Mouse (Mus musculus) liver, embryonic 14.5 days (tissue): Measurements from ENCODE around the gene Akr1b10.

Experiments used
- CTCF ChIP-seq: IDR thresholded peaks from 2 replicates; pipeline ENCODE4 v1.5.1; 2016; ENCODE audit warnings: antibody characterized with exemption, low read depth, control low read depth
- EP300 ChIP-seq: IDR thresholded peaks from 2 replicates; pipeline ENCODE4 v1.6.1; 2016; ENCODE audit warnings: antibody characterized with exemption, low read depth

DNA sequence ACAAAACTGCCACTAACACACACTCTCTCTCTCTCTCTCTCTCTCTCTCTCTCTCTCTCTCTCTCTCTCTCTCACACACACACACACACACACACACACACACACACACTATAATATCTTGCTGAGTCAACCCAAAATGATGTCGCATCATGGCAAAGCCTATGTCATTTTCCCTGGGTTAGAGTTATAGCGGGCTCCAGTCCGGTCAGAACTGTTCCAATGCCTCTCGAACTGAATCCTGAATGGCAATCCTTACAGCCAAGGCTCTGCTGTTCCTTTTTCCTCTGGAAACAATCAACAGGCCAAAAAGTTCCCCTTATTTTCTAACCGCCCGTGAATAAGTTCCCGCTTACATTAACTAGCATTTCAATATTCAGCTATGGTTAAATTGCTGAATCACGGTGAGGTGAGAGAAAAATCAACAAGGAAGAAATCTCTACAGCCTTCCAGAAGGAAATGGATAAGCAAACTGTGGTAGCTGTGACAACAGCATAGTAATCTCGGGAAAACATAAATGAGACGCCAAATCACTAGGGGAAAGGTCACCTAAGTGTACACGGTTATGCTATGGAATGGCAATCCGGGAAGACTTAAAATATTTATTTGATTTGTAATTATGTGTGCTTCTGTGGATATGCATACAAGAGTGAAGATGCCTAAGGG, 33.9 kb upstream of the Akr1b10 start:
- TF ChIP-seq CTCF: no peak
- no peak for TF ChIP-seq EP300
